Mouse (Mus musculus) heart, adult 18-20 months (tissue): Measurements from ENCODE around the gene Olfr1209. TPM values are rescaled to one million over a fixed set of nuclear protein-coding genes. Genes with fewer than 3 reads are reported as not detected.

Source experiments
- DNase-seq, 2 experiments: peaks; one replicate each; pipeline ENCODE4 v3.0.0; 2021 to 2022; ENCODE audit warnings: mixed read lengths in 1 of 2
- long read RNA-seq, 2 experiments: library from polyadenylated mRNA; stranded (forward); transcript quantifications; one replicate each; pipeline ENCODE4 v2.0.0; 2021
- total RNA-seq, 2 experiments: library from RNA; stranded (reverse); gene quantifications; 2 replicates each; pipeline ENCODE4 v1.2.3; 2021

Gene Olfr1209
- not detected for total RNA-seq
- long read RNA-seq, experiment 1 = 0 reads
- long read RNA-seq, experiment 2 = 0 reads

DNA sequence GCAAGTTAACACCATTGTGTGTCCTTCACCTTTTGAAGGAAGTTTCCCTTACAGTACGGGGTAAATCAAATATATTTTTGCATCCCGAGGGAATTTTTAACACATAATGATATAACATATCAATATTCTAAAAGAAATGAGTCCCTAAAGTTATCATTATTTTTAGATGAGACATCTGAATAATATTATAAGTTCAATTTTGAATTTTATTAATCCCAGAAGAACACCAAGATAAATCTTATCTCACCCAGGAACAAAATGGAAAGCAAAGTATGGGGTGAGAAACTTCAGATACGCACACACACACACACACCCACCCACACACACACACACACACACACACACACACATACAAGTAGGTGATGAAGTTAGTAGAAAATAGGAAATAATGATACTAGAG lies at the start of gene Olfr1209:
TSS of gene Olfr1209 (minus strand) at position 101 of the 400 bp plus-strand sequence.
- no peak for DNase-seq

DNA sequence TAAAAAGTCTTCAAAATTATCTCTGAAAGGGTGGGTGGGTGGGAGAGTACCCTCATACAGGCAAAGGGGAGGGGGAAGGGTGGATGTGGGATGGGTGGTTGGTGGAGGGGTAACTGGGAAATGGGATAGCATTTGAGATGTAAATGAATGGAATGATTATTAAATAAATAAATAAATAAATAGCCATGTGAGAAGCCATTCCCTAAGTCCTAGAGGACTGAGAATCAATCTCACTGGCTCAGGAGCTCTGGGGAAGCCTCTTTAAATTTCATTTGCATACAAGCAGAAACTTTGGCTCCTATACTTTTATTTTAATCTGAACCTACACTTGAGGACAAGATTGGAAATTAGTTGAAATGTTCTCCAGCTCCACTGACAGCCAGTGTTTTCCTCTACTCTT lies 38.7 kb upstream of the Olfr1209 start, which contains the start of gene Olfr1212:
TSS of gene Olfr1212 (plus strand) at position 301 of the 400 bp plus-strand sequence.
- no peak for DNase-seq

- DNase-seq = no peak
Observed at GRCm38 (mm10) chr2:88938011-88938410, 23.1 kb upstream of the Olfr1209 start, which contains the start of gene Olfr1211. TSS of gene Olfr1211 (minus strand) at chr2:88938111.

- DNase-seq = no peak
Observed at GRCm38 (mm10) chr2:88902211-88902610, 12.7 kb downstream of the Olfr1209 start, which contains the start of gene Olfr1208. TSS of gene Olfr1208 (minus strand) at chr2:88902311.

DNA sequence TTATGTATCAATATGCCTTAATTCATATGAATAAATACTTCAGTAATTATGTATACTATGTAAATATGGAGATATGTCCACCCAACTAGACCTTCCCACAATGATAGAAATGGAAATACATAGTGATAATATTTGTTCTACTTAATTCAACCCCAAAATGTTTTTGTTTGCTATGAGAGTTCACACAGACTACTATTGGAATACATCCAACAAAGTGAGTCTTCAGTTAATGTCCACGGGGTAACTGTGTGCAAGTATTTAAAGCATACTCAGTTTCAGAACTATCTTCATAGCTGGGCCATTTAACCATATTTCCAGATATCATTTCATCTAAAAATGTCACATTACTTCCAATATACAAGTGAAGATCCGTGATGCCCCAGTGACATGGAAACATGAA lies 52.0 kb downstream of the Olfr1209 start, which contains the start of gene Olfr1206:
TSS of gene Olfr1206 (plus strand) at position 301 of the 400 bp plus-strand sequence.
- DNase-seq = no peak

Other genes starting within 250 kb of the Olfr1209 start
- not detected for gene Olfr1193, start 239.5 kb downstream of the Olfr1209 start, total RNA-seq
- gene Olfr1195, start 226.0 kb downstream of the Olfr1209 start, total RNA-seq = not detected
- not detected for gene Olfr1196, start 210.6 kb downstream of the Olfr1209 start, total RNA-seq
- gene Olfr1197, start 182.8 kb downstream of the Olfr1209 start, total RNA-seq = not detected
- not detected for gene Olfr1198, start 163.8 kb downstream of the Olfr1209 start, total RNA-seq
- gene Olfr1199, start 154.7 kb downstream of the Olfr1209 start, total RNA-seq = not detected
- gene Olfr1200, start 144.7 kb downstream of the Olfr1209 start, total RNA-seq = not detected
- gene Olfr1201, start 122.1 kb downstream of the Olfr1209 start, total RNA-seq = not detected
- gene Olfr1202, start 100.7 kb downstream of the Olfr1209 start, total RNA-seq = not detected
- gene Olfr1205, start 85.4 kb downstream of the Olfr1209 start, total RNA-seq = not detected
- not detected for gene Olfr1204, start 65.9 kb downstream of the Olfr1209 start, total RNA-seq
- gene Olfr1206, start 51.9 kb downstream of the Olfr1209 start, total RNA-seq = not detected
- gene Olfr1208, start 12.8 kb downstream of the Olfr1209 start, total RNA-seq = not detected
- gene Olfr1211, start 23.0 kb upstream of the Olfr1209 start, total RNA-seq = not detected
- not detected for gene Olfr1212, start 38.8 kb upstream of the Olfr1209 start, total RNA-seq
- not detected for gene Gm13762, start 65.1 kb upstream of the Olfr1209 start, total RNA-seq
- gene Olfr1214, start 77.5 kb upstream of the Olfr1209 start, total RNA-seq = not detected
- gene Olfr1215, start 91.8 kb upstream of the Olfr1209 start, total RNA-seq = not detected
- not detected for gene Olfr1216, start 103.2 kb upstream of the Olfr1209 start, total RNA-seq
- not detected for gene Olfr1217, start 116.9 kb upstream of the Olfr1209 start, total RNA-seq
- not detected for gene Olfr1218, start 146.0 kb upstream of the Olfr1209 start, total RNA-seq
- gene Olfr1219, start 168.4 kb upstream of the Olfr1209 start, total RNA-seq = not detected
- gene Olfr1220, start 191.7 kb upstream of the Olfr1209 start, total RNA-seq = not detected
- not detected for gene Olfr1221, start 202.1 kb upstream of the Olfr1209 start, total RNA-seq
- gene Olfr1222, start 217.9 kb upstream of the Olfr1209 start, total RNA-seq = not detected
- gene Olfr1223, start 236.4 kb upstream of the Olfr1209 start, total RNA-seq = not detected
- not detected for gene Olfr1224-ps1, start 248.9 kb upstream of the Olfr1209 start, total RNA-seq